Mouse (Mus musculus): ENCODE data around the gene Gm21721. TPM values are rescaled to one million over a fixed set of nuclear protein-coding genes. Genes with fewer than 3 reads are reported as not detected.

Gm21721 gene
- polyA plus RNA-seq (2015; fragmentation: Nextera tagmentation; extraction: Ambion mirVana), result not detected in 2 replicates

GRCm38 (mm10) chrY:9202090-9202489, at the start of gene Gm21721:
Gene Gm21721, minus strand, starts transcription at chrY:9202190.

Other genes starting within 250 kb of the Gm21721 start
- gene Gm21292, start 68.3 kb downstream of the Gm21721 start, polyA plus RNA-seq (2015; fragmentation: Nextera tagmentation; extraction: Ambion mirVana), result not detected in 2 replicates
- not detected in 2 replicates for gene Gm21812, start 145.0 kb upstream of the Gm21721 start, polyA plus RNA-seq (2015; fragmentation: Nextera tagmentation; extraction: Ambion mirVana)
- gene Gm21874, start 214.0 kb upstream of the Gm21721 start, polyA plus RNA-seq (2015; fragmentation: Nextera tagmentation; extraction: Ambion mirVana), result not detected in 2 replicates

Measured in urinary bladder, postnatal 0 days (tissue).